Mouse (Mus musculus) G1E (cell line): ENCODE measurements at regions not wholly inside any gene's neighbourhood (a gene's known extent, or its start where the extent isn't known, plus 50 kb on each side); places are given as distances from the start of the nearest gene placed in this dataset.

Source experiments
- CTCF ChIP-seq: IDR thresholded peaks from 2 replicates; pipeline ENCODE4 v1.5.1; 2012; ENCODE audit warnings: low read depth, low read length, inconsistent platforms, mixed read lengths
- GATA1 ChIP-seq: IDR thresholded peaks from 2 replicates; pipeline ENCODE4 v1.6.1; 2012; ENCODE audit warnings: borderline replicate concordance, low read length, inconsistent platforms, mixed read lengths
- TAL1 ChIP-seq: conservative IDR thresholded peaks from 2 replicates; pipeline ENCODE4 v1.6.1; 2012; ENCODE audit warnings: low read depth, low read length, inconsistent platforms, mixed read lengths

DNA sequence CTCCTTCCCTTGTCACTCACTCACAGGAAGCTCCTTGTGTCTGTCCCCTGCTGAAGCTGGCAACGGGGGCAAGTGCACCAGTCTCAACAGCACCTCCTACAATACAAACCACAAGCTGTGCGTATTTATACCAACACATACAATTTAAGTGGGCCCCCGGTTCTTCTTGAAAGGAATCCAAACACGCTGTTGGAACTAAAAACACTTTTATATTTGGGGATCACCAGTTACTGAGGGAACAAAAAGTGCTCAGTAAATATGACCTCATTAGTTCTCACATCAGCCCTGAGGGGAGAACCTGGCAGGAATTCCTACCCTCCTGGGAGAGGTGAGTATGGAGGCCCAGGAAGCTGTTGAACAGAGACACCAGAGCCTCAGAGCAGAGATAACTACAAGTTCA lies 107.8 kb upstream of the Kit start:
- TF ChIP-seq CTCF, result no peak
- no peak for TF ChIP-seq TAL1
- TF ChIP-seq GATA1, result no peak
